Mouse (Mus musculus): ENCODE results near the gene Dll1. TPM values are rescaled to one million over a fixed set of nuclear protein-coding genes. Genes with fewer than 3 reads are reported as not detected.

The Dll1 gene
- polyA plus RNA-seq, 2 experiments: 7.3 to 10.1 TPM

GRCm38 (mm10) chr17:15357071-15357470 is 19.6 kb downstream of the Dll1 start:
- no peak for TF ChIP-seq POLR2A (IDR thresholded peaks at IDR 0.05; ENCODE audit: borderline replicate concordance, extremely low read depth, insufficient read depth, insufficient read length)
- no peak overlapping the region for H3K4me2 ChIP-seq (replicated peaks; ENCODE audit: low read depth, low read length, severe bottlenecking)
- H3K27me3 ChIP-seq (ENCODE audit: control insufficient read depth, insufficient read depth, low read length): no peaks in the 10 kb centered on the region
- no peaks in the 10 kb centered on the region for H3K9me3 ChIP-seq (ENCODE audit: control insufficient read depth, low read length)
- peak; percentile 38 for DNase-seq (ENCODE audit: low spot score)
- WGBS: 61% methylated on average over 3 of the region's 3 CpGs
- no peak for ATAC-seq (ENCODE audit: low FRiP score, low read depth)
- no peaks in the 10 kb centered on the region for H3K4me1 ChIP-seq (ENCODE audit: control insufficient read depth, insufficient read depth, low read length)
- no peak overlapping the region for H3K27ac ChIP-seq (replicated peaks; ENCODE audit: low read depth, low read length)
- no peaks in the 10 kb centered on the region for H3K36me3 ChIP-seq (ENCODE audit: control insufficient read depth, insufficient read depth, low read length)
- no peak overlapping the region for H3K4me3 ChIP-seq (replicated peaks; ENCODE audit: low read length)
- no peak overlapping the region for H3K9ac ChIP-seq (ENCODE audit: low read depth, low read length, severe bottlenecking)

- Histone ChIP-seq H3K27ac (replicated peaks; ENCODE audit: low read depth, low read length) (no peak overlapping the region), H3K27me3 (ENCODE audit: control insufficient read depth, insufficient read depth, low read length) (no peaks in the 10 kb centered on the region), H3K36me3 (ENCODE audit: control insufficient read depth, insufficient read depth, low read length) (no peaks in the 10 kb centered on the region), H3K4me2 (replicated peaks; ENCODE audit: low read depth, low read length, severe bottlenecking) (no peak overlapping the region), H3K4me1 (ENCODE audit: control insufficient read depth, insufficient read depth, low read length) (no peaks in the 10 kb centered on the region), H3K9me3 (ENCODE audit: control insufficient read depth, low read length) (no peaks in the 10 kb centered on the region), H3K4me3 (replicated peaks; ENCODE audit: low read length) (no peak overlapping the region), H3K9ac (ENCODE audit: low read depth, low read length, severe bottlenecking) (no peak overlapping the region)
- DNase-seq (ENCODE audit: low spot score): no peak
- 65% methylated on average over 5 of the region's 5 CpGs for WGBS
- no peak for TF ChIP-seq POLR2A (IDR thresholded peaks at IDR 0.05; ENCODE audit: borderline replicate concordance, extremely low read depth, insufficient read depth, insufficient read length)
- ATAC-seq (ENCODE audit: low FRiP score, low read depth): no peak
These were observed 20.1 kb downstream of the Dll1 start for GRCm38 (mm10) chr17:15356526-15356925.

DNA sequence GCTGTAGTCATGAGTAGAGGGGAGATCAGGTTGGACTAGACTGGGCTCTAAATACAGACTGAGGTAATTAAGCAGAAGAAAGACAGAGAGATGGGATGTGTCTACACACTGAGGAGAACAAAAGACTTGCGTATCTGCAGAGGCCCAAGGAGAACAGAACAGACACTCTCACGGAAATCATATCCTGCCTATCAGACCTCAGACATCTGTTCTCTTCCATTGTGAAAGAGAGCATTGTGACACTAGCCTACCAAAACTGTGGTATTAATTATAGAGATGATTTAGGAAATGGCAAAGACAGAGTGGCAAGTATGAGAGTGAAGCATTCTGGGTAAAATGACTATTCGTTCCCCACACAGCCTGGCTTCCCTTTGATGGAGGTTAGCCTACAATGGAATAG is 21.6 kb downstream of the Dll1 start:
- H3K9ac ChIP-seq (ENCODE audit: low read depth, low read length, severe bottlenecking): no peak overlapping the region
- DNase-seq (ENCODE audit: low spot score) (no peak), ATAC-seq (ENCODE audit: low FRiP score, low read depth) (no peak)
- no peaks in the 10 kb centered on the region for H3K27me3 ChIP-seq (ENCODE audit: control insufficient read depth, insufficient read depth, low read length)
- H3K4me3 ChIP-seq (replicated peaks; ENCODE audit: low read length): no peak overlapping the region
- H3K4me2 ChIP-seq (replicated peaks; ENCODE audit: low read depth, low read length, severe bottlenecking): no peak overlapping the region
- H3K4me1 ChIP-seq (ENCODE audit: control insufficient read depth, insufficient read depth, low read length): no peaks in the 10 kb centered on the region
- WGBS: 97% methylated on average over 3 of the region's 3 CpGs
- no peaks in the 10 kb centered on the region for H3K9me3 ChIP-seq (ENCODE audit: control insufficient read depth, low read length)
- H3K36me3 ChIP-seq (ENCODE audit: control insufficient read depth, insufficient read depth, low read length): no peaks in the 10 kb centered on the region
- TF ChIP-seq POLR2A (IDR thresholded peaks at IDR 0.05; ENCODE audit: borderline replicate concordance, extremely low read depth, insufficient read depth, insufficient read length): no peak
- H3K27ac ChIP-seq (replicated peaks; ENCODE audit: low read depth, low read length): no peak overlapping the region

GRCm38 (mm10) chr17:15354006-15354405 is 22.7 kb downstream of the Dll1 start:
- 79% methylated on average over 2 of the region's 2 CpGs for WGBS
- no peaks in the 10 kb centered on the region for H3K27me3 ChIP-seq (ENCODE audit: control insufficient read depth, insufficient read depth, low read length)
- no peak overlapping the region for H3K4me2 ChIP-seq (replicated peaks; ENCODE audit: low read depth, low read length, severe bottlenecking)
- H3K4me3 ChIP-seq (replicated peaks; ENCODE audit: low read length): no peak overlapping the region
- TF ChIP-seq POLR2A (IDR thresholded peaks at IDR 0.05; ENCODE audit: borderline replicate concordance, extremely low read depth, insufficient read depth, insufficient read length): no peak
- H3K9ac ChIP-seq (ENCODE audit: low read depth, low read length, severe bottlenecking): no peak overlapping the region
- no peaks in the 10 kb centered on the region for H3K9me3 ChIP-seq (ENCODE audit: control insufficient read depth, low read length)
- no peak for ATAC-seq (ENCODE audit: low FRiP score, low read depth)
- no peaks in the 10 kb centered on the region for H3K36me3 ChIP-seq (ENCODE audit: control insufficient read depth, insufficient read depth, low read length)
- no peaks in the 10 kb centered on the region for H3K4me1 ChIP-seq (ENCODE audit: control insufficient read depth, insufficient read depth, low read length)
- H3K27ac ChIP-seq (replicated peaks; ENCODE audit: low read depth, low read length): no peak overlapping the region
- no peak for DNase-seq (ENCODE audit: low spot score)

GRCm38 (mm10) chr17:15352869-15353610 is 23.6 kb downstream of the Dll1 start:
- Histone ChIP-seq H3K27me3 (ENCODE audit: control insufficient read depth, insufficient read depth, low read length) (no peaks in the 10 kb centered on the region), H3K4me1 (ENCODE audit: control insufficient read depth, insufficient read depth, low read length) (no peaks in the 10 kb centered on the region), H3K27ac (replicated peaks; ENCODE audit: low read depth, low read length) (no peak overlapping the region), H3K4me2 (replicated peaks; ENCODE audit: low read depth, low read length, severe bottlenecking) (no peak overlapping the region), H3K36me3 (ENCODE audit: control insufficient read depth, insufficient read depth, low read length) (no peaks in the 10 kb centered on the region), H3K4me3 (replicated peaks; ENCODE audit: low read length) (no peak overlapping the region), H3K9me3 (ENCODE audit: control insufficient read depth, low read length) (no peaks in the 10 kb centered on the region), H3K9ac (ENCODE audit: low read depth, low read length, severe bottlenecking) (no peak overlapping the region)
- no peak for TF ChIP-seq POLR2A (IDR thresholded peaks at IDR 0.05; ENCODE audit: borderline replicate concordance, extremely low read depth, insufficient read depth, insufficient read length)
- no peak for DNase-seq (ENCODE audit: low spot score)
- WGBS: 63% methylated on average over 10 of the region's 10 CpGs
- no peak; the same call in 1 of the 2 replicates for ATAC-seq (ENCODE audit: low FRiP score, low read depth)
